Mouse (Mus musculus) mouse trophoblast stem cell (cell line): ENCODE results near the gene Fam174a.

ENCODE experiments used
- in situ Hi-C, 2 experiments: fragments of 300-500 bp; cut with MseI, MboI; formaldehyde crosslinking; loops; 2 replicates in 1 of 2; 3 replicates in 1 of 2; pipeline ENCODE4 v1.15.1; 2025

Fam174a gene

GRCm38 (mm10) chr1:95313393-95314228 is at the start of gene Fam174a:
Gene Fam174a, plus strand, starts transcription at chr1:95313623.
- in situ Hi-C loops: no loop called here

- in situ Hi-C loops: no loop called here
Measured at GRCm38 (mm10) chr1:95263843-95264242, 49.6 kb upstream of the Fam174a start.

- in situ Hi-C loops: no loop called here
Measured at GRCm38 (mm10) chr1:95267950-95268724, 45.3 kb upstream of the Fam174a start.

GRCm38 (mm10) chr1:95273321-95273720 is 40.1 kb upstream of the Fam174a start:
- in situ Hi-C loops: no loop called here

GRCm38 (mm10) chr1:95308324-95308723 is 5.1 kb upstream of the Fam174a start:
- in situ Hi-C loops: no loop called here

GRCm38 (mm10) chr1:95314229-95314555 is 769 bp downstream of the Fam174a start:
- in situ Hi-C loops: no loop called here

- in situ Hi-C loops: no loop called here
Measured at GRCm38 (mm10) chr1:95315981-95316380, 2.6 kb downstream of the Fam174a start.

GRCm38 (mm10) chr1:95322219-95322618 is 8.8 kb downstream of the Fam174a start:
- in situ Hi-C loops: no loop called here

- in situ Hi-C loops: no loop called here
Measured at GRCm38 (mm10) chr1:95323004-95323403, 9.6 kb downstream of the Fam174a start.

- in situ Hi-C loops: no loop called here
Measured at GRCm38 (mm10) chr1:95326856-95327255, 13.4 kb downstream of the Fam174a start.

GRCm38 (mm10) chr1:95339618-95340017 is 26.2 kb downstream of the Fam174a start:
- in situ Hi-C loops: no loop called here

- in situ Hi-C loops: no loop called here
Measured at GRCm38 (mm10) chr1:95342242-95342641, 28.8 kb downstream of the Fam174a start.

- in situ Hi-C loops: no loop called here
Measured at GRCm38 (mm10) chr1:95343585-95344485, 30.4 kb downstream of the Fam174a start.

- in situ Hi-C loops: no loop called here
Measured at GRCm38 (mm10) chr1:95354146-95354545, 40.7 kb downstream of the Fam174a start.

GRCm38 (mm10) chr1:95356904-95357303 is 43.5 kb downstream of the Fam174a start:
- in situ Hi-C loops: no loop called here

GRCm38 (mm10) chr1:95363692-95364091 is 50.3 kb downstream of the Fam174a start:
- in situ Hi-C loops: no loop called here

- in situ Hi-C loops: no loop called here
Measured at GRCm38 (mm10) chr1:95366616-95367373, 53.4 kb downstream of the Fam174a start.

- in situ Hi-C loops: no loop called here
Measured at GRCm38 (mm10) chr1:95367748-95368147, 54.3 kb downstream of the Fam174a start.

- in situ Hi-C loops: loop anchor here in 1 of 2 experiments (25.0 kb wide), 1 partner anchor 387 kb away; no protein-coding TSS in a partner anchor
Measured at GRCm38 (mm10) chr1:95375443-95375842, 62.0 kb downstream of the Fam174a start.

- in situ Hi-C loops: loop anchor here in 1 of 2 experiments (25.0 kb wide), 1 partner anchor 381 kb away; no protein-coding TSS in a partner anchor
Measured at GRCm38 (mm10) chr1:95381028-95381427, 67.6 kb downstream of the Fam174a start.
